Mouse (Mus musculus): ENCODE data around the gene Lrrc59. TPM values are rescaled to one million over a fixed set of nuclear protein-coding genes. Genes with fewer than 3 reads are reported as not detected.
"Not testable (repeated sequence)": the region's sequence is repeated elsewhere in the genome, so short reads cannot be mapped to it uniquely, and the experiment has no call there.

The Lrrc59 gene
- total RNA-seq, 2 experiments from 2014 or later = 32.1 to 33.4 TPM

DNA sequence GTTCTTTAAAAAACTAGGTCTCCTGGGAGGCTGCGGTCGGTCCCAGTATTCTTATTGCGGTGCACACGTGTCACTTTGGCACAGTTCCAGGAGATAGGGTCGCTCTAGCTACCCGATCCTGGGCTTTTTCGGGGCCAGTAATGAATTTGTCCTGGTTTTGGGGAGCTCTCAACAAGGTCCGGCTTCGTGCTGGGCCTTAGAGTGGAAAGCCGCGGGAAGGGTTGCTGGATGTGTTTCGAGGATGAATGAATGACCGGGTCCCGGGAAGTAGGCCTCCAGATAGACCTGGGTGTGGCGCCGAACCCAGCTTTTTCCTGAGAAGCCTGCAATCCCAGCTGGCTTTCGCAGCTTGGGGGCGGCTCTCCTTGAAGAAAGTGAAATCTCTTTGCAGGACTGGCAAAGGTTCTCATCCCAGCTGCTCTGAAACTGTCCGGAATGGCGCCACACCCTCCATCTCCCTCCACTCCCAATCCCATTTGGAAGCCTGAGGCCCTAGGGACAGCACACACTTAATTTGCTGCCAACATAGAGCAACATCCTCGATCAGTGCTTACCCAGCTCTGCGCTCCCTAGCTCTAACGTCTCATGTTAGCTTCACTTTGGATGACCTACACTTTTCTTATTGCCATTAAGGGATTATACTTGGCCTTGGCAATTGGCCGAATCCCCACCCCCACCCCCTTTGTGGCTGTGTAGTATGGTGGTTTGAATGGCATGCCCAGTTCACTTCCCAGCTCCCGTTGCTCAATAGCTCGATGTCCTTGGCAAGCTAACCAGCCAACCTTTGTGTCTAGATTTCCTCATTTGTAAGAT is 838 bp downstream of the Lrrc59 start:
- peak; percentile 51 for DNase-seq (ENCODE audit: low spot score)
- intact Hi-C loops (cut with DNase I) = loop anchor here (5.0 kb wide), 2 partner anchors 83 to 87 kb away; partner anchors contain the start of gene Rsad1

DNA sequence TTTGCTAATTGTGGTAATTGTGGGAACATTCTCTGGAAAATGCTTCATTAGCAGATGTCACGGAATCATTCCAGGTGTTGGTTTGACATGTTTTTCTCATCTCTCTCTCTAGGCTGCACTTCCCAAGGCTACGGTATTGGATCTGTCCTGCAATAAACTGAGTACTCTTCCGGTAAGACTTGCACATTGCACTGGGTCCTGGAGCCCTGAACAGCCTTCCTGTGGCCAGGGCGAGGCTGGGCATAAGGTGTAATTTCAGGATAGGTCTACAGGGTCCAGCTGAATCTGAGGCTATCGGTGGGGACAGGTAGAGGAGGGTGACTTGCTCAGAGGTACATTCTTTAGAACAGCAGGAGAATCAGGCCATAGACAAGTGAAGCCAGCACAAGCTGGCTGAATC is 2.4 kb downstream of the Lrrc59 start:
- no peak for DNase-seq (ENCODE audit: low spot score)
- intact Hi-C loops (cut with DNase I) = loop anchor here (5.0 kb wide), 2 partner anchors 85 kb away; partner anchors contain the start of gene Rsad1

DNA sequence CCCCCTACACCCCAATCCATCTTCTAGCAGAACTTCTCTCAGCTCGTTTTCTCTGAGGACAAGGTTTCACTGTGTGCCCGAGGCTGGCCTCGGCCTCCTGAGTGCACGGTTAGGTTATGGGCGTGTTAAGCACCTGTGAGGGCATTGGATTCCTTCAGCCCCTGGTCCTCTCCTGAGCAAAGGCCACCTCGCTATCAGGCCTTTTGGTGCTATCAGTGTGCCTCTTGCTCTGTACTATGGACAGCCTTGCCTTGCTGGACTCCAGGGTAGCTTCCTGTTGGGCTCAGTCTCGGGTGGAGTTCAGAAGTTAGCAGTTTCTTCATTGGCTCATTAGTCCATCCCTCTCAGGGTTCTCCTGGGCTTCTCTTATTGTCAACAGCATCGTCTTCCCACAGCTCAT is 3.4 kb downstream of the Lrrc59 start:
- no peak for DNase-seq (ENCODE audit: low spot score)
- intact Hi-C loops (cut with DNase I) = loop anchor here (5.0 kb wide), 2 partner anchors 84 to 86 kb away; partner anchors contain the start of gene Rsad1

DNA sequence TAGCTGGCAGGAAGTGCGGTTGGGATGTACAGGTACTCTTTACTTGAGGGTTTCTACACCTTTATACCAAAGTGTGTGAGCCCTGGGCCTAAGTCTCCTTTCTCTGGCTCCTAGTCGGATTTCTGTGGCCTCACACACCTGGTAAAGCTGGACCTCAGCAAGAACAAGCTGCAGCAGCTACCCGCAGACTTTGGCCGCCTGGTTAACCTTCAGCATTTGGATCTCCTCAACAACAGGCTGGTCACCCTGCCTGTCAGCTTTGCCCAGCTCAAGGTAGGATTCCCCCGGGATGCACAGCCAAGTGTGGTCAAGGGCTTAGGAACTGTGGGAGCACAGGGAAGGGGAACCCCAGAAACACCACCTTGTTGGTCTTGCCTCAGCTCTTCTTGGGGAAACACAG is 4.9 kb downstream of the Lrrc59 start:
- intact Hi-C loops (cut with DNase I) = loop anchor here (5.0 kb wide), 2 partner anchors 83 to 87 kb away; partner anchors contain the start of gene Rsad1
- DNase-seq (ENCODE audit: low spot score) = no peak

DNA sequence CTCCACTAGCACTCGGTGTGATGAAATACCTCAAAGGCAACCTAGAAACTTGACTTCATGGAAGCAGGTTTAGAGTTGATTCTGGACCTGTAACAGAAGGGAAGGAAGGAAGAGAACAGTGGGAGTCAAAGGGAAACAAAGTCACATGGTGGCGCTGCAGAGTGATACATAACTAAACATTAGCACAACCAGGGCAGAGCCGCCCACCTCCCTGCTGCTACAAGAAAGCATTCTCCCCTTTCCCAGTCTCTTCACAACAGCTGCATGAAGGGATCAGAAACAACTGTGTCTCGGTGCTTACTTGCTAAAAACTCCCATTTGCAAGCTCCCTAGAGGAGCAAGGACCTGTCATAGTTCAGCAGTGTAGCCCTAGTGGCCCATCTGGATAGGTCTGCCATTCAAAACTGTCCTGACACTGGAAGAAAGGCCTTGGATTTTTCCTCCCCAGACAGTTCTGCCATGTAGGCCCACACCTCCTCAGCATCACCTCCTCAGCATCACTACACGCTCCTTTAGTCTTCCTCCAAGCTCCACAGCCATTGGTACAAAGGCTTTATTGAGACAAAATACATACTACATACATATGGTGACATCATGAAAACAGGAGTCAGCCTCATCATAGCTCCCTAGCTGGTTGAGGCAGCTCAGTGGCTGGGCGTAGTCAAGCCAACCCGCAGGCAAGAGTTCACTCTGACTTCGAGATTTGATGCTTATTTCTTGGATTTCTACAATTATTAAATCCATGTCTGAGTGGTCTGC is 15.1 kb downstream of the Lrrc59 start:
- no peak for DNase-seq (ENCODE audit: low spot score)
- intact Hi-C loops (cut with DNase I) = loop anchor here (5.0 kb wide), 1 partner anchor 73 kb away; no protein-coding TSS in a partner anchor

DNA sequence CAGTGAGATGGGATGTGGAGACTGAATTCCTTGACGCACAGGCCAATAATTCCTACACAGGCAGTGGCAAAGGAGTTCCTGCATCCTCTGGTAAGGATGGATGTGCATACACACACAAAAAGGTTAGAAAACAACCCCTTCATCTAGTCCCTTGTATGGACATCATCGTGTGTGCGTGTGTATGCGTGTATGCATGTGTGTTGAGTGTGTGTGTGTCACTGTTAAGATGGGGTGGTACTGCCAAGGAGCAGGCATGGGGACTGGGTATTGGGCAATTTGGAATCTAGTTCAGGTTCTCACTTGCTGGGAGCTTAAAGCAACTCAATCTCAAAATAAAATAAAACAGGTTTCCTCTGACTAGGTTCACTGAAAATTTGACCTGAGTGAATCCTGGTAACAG is 16.9 kb downstream of the Lrrc59 start:
- intact Hi-C loops (cut with DNase I) = loop anchor here (5.0 kb wide), 1 partner anchor 71 kb away; no protein-coding TSS in a partner anchor
- no peak for DNase-seq (ENCODE audit: low spot score)

DNA sequence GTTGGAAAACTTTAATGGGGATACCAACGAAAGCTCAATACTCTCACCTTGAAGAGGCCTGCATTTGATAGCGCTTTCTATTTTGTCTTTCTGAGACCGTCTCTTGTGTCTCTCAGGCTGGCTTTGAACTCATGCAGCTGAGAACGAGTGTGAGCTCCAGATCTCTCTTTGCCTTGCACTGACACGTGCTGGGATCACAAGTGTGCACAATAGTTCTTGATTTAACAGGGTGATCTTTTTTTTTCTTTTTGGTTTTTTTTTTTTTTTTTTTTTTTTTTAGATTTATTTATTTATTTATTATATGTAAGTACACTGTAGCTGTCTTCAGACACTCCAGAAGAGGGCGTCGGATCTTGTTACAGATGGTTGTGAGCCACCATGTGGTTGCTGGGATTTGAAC is 21.7 kb downstream of the Lrrc59 start:
- DNase-seq (ENCODE audit: low spot score); intact Hi-C loops (cut with DNase I): not testable (repeated sequence)

DNA sequence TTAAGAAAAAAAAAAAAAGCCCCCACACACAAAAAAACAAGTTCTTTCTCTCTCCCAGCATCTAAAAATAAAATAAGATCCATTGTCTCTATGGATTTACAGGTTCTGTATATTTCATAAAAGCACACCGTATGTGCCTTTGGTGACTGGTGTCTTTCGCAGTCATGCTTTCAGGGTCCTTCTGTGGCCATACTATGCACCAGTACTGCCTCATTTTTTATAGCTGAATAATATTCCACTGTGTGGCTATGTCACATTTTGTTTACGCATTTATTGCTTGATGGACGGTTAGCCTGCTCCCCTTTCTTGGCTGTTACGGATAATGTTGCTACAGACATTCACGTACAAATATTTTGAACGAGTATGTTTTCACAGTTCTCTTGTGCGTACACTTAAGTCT is 23.4 kb downstream of the Lrrc59 start:
- intact Hi-C loops (cut with DNase I) = no loop called here
- DNase-seq (ENCODE audit: low spot score) = no peak

DNA sequence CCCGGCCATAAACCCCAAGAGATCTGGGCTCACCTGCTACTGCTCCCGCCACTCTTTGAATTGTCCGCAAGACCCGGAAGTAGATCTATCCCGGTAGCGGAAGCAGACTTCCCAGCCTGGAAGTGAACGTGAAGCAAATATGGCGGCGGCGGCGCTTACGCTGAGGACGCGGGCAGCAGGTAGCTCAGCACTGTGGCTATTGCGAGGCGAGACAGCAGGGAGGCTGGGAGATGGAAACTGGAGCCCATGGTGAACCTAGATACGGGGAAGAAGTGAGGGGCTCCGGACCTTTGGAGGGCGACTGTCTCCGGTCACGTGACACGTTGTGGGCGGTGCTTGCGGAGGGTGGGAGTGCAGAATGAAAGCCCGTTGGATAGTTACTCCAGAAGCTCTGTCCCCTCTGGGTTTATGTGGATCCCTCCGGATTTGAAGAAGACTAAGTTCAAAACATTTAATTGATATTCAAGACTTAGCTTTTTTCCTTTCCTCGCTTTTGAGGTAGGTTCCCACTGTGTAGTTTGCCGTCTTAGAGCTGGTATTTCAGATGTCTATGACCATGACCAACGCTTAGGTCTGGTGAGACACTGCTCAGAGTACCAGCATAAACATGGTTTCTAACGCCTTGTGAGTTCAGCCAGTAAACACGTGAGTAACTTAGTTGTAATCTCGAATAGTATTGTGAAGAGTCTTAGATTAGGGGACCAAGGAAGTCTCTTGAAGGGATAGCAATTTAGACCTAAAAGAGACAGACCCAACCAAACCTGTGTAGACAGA is 24.3 kb downstream of the Lrrc59 start, which contains the start of the genes Mrpl27 and Eme1:
TSS of gene Mrpl27 (plus strand) at position 105 of the 774 bp plus-strand sequence.
TSS of gene Eme1 (minus strand) at position 302 of the 774 bp plus-strand sequence.
- intact Hi-C loops (cut with DNase I) = no loop called here
- DNase-seq (ENCODE audit: low spot score) = peak; percentile 67

DNA sequence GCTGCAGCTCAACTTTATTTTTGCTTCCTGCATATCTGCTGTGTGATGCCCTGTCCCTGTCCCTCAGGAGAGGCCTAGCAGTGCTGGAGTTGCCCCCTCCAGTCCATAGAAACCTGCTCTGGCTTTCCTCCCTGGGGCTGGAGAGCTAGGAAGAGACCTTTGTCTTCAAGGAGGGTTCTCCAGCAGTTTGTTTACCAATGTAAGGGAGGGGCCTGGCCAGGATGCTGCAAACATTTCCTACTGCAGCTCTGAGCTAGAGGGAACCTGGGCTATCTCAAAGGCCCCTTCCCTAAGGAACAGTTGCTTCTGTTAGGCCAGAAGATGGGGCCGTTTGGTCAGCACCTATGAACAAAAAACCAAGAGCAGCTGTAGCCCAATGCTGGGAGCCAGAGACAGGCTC is 31.8 kb downstream of the Lrrc59 start:
- intact Hi-C loops (cut with DNase I) = no loop called here
- no peak for DNase-seq (ENCODE audit: low spot score)

DNA sequence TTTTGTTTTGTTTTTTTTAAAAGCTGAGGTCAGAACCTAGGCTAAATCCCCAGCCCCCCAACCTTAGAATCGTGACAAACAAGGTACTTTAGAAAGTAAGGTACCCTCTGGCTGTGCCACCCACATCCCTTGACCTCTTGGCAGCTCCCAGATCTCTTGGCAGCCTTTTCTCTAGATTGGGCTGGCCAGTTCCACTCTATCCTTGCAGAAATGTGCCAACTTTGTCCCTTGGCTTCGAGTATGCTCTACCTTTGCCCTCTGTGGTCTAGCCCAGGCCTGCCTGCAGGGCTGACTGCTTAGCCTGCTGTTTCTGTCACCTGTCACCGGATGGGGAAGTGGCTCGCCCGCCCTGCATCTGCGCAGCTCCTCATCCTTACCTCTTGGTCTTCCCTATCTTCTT is 35.7 kb downstream of the Lrrc59 start:
- intact Hi-C loops (cut with DNase I) = no loop called here
- no peak for DNase-seq (ENCODE audit: low spot score)

DNA sequence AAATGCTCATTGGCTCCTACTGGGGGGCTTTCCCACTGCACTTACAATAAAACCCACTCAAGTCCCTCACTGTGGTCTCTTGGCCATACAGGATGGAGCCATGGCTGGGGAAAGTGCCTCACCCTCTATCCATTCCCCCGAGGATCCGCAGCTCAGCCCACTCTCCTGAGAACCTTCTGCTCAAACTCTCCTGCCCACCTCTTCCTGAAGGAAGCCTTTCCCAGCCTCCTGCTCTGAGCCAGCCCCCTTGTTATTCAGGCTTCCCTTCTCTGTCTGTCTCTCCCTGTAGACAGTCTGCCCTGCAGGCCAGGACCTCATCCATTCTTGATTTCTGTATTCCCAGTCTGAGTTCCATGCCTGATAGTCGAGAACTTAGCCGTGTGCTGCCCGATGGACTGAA is 45.4 kb downstream of the Lrrc59 start:
- intact Hi-C loops (cut with DNase I) = no loop called here
- no peak for DNase-seq (ENCODE audit: low spot score)

DNA sequence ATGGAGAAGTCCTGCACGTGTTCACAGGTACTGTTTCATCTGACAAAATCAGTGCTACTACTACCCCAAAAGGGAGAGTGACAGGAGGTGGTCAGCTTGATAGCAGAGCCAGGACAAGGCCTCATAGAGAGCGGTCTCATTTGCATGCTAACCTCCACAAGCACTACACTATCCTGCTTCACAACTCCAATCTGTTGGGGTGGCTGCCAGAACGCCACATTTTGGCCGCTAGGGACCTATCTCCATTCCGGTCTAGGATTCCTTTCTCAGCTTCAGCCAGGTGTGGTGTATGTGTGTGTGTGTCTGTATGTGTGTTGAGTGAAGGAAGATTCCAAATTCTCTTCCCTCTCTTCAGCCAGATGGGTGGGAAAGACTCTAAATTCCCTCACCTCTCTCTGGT is 45.9 kb downstream of the Lrrc59 start:
- intact Hi-C loops (cut with DNase I) = no loop called here
- no peak for DNase-seq (ENCODE audit: low spot score)

DNA sequence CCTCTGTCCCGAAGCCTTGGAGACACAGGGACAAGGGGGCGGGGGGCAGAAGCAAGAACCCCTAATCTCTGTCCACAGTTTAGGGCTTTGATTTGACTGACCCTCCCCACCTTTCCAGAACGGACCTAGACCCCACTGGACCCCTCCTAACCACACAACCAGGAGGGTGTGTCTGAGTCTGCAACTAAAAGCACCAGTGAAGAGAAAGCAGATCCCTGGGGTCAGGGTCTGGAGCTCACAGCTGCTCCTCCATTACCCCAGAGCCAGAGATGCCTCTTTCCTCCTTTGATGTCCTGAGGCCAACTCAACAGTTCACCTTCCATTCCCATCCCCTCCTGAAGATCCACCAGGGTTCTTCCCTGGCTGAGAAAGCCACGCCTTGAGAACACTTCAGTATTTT is 46.7 kb downstream of the Lrrc59 start:
- intact Hi-C loops (cut with DNase I) = no loop called here
- DNase-seq (ENCODE audit: low spot score) = no peak

DNA sequence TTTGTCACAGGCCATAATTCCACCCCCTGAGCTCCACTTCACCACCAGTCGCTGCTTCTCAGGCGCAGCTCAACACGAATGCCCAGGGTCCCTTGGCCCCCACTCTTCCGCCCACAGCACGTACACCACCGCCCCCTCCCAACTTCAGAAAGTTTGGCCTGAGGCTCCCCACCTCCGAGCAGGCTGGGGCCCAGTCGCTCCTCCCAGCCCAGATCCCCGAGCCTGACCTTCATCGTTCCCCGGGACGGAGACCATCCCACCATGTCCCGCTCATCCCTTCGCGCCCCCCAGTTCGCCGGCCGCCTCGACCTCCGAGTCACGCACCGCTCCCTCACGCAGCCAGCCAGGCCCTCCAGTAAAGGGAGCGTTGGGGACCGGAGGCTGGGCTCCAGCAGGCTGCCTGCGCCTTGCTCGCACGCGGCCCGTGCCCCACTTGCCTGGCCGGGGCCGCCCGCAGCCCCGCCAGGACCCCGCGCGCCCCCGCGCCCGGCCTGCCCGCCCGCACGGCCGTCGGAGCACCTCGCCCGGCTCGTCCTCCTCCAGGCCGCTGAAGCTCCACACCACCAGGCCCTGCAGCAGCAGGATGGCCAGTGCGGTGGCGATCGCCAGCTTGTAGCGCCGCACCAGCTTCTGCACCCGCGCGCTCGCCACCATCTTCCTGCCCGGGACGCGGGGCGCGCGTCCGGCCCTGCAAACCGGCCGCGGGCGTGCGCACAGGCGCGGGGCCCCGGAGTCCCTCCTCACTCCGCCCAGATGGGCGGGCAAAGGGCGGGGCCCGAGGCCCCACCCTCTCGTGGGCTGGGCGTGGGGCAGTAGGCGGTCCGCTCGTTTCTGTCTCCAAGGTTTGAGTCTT is 47.4 kb downstream of the Lrrc59 start, which contains the start of gene Xylt2:
TSS of gene Xylt2 (minus strand) at position 762 of the 853 bp plus-strand sequence.
- intact Hi-C loops (cut with DNase I) = no loop called here
- peak; percentile 86 for DNase-seq (ENCODE audit: low spot score)

DNA sequence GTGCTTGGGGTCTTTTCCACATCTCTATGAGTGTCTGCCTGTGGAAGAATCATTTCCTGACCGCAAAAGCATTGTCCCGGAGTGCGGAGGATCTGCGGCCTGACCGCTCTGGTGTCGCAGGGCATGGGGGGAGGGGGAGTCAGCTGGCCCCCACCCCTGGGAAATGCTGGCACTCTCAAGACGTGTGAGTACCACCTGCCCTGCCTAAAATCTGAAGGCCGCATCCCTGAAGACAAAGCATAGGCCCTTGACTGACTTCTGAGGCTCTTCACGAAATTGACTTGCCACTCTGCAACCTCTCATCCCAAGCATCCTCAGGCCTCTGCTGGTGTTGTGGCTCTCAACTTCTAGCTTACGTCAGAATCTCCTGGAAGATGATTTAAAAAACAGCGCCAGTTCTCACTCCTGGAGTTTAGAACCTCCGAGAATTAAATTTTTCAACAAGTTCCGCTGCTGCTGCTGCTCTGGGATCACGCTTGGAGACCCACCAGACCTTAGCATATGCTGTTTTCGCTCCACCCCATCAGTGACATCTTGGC is 48.1 kb downstream of the Lrrc59 start:
- DNase-seq (ENCODE audit: low spot score) = no peak
- intact Hi-C loops (cut with DNase I) = no loop called here

DNA sequence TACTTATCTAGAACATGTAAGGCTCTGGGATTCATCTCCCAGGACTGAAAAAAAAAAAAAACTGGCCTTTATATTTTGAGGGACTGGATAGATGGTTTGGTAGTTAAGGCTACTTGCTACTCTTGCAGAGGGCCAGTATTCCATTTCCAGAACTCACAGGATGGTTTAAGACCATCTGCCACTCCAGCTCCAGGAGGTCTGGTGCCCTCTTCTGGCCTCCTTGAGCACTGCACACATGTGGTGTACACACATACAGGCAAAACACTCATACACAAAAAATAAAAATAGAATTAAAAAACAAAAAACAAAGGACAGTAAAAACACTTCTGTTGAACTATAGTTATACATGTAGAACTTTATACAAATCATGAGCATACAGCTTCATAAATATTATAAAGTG is 51.1 kb downstream of the Lrrc59 start:
- intact Hi-C loops (cut with DNase I) = no loop called here
- no peak for DNase-seq (ENCODE audit: low spot score)

DNA sequence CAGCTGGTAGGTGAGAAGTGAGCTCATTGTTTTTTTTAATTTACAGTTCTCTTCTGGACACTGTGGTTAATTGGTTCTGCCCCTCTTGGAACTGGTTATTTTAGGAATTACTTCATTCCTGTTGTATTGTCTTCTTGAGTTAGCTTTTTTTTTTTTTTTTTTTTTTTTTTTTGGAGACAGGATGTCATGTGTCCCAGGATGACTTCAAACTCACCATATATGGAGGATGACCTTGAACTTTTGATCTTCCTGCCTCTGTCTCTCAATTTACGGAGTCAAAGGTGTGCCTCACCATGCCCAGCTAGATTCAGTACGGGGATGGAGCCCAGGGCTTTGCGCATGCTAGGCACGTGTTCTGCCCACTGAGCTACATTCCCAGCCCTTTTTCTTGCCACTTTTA is 52.1 kb downstream of the Lrrc59 start:
- DNase-seq (ENCODE audit: low spot score) = no peak
- intact Hi-C loops (cut with DNase I) = no loop called here

DNA sequence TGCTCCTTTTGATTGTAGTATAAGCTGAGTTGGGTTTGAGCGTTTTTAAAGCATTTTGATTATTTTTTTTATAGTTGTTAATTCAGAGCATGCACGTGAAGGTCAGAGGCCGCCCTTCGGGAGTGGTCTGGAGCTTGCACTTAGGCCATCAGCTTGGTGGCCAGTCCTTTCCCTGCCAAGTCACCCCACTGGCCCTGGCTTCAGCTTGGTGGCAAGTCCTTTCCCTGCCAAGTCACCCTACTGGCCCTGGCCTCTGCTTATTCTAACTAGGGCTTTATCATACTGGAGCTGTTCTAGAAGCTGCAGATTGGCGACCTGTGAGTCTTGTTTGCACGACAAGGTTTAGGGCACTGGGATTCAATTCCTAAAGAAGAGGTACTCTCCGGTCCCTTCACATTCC is 52.9 kb downstream of the Lrrc59 start:
- intact Hi-C loops (cut with DNase I) = no loop called here
- no peak for DNase-seq (ENCODE audit: low spot score)

Measured in heart, postnatal 25 days (tissue).